ENCODE assay signal across 17 mouse cellular contexts in genomic region chr3:137319950-137320349, GRCm38 (mm10). TPM values are rescaled to one million over a fixed set of nuclear protein-coding genes. Genes with fewer than 3 reads are reported as not detected.
"Had no signal": no experiment of that assay in that cellular context is flagged by ENCODE, and none has a peak within 500 bp of the region (broad histone marks: within the 10 kb centered on the region; RNA-seq: fewer than 3 reads in every experiment).

No protein-coding gene starts in this region.

- DNase-seq: lung, adult 18-20 months; lung, embryonic 14.5 days; lung, postnatal 10 days; lung, postnatal 4 days; right cerebral cortex, postnatal 14 days; thymus, adult 2 months; thymus, postnatal 25 days; thymus, postnatal 4 days had no signal

- H3K4me2 ChIP-seq: lung, embryonic 14.5 days; midbrain, embryonic 11.5 days; midbrain, embryonic 13.5 days; midbrain, embryonic 15.5 days; neural tube, embryonic 12.5 days; stomach, embryonic 15.5 days had no signal

- H3K27me3 ChIP-seq: megakaryocyte, embryonic 14.5 days; midbrain, embryonic 13.5 days; midbrain, embryonic 15.5 days; neural tube, embryonic 12.5 days; stomach, embryonic 15.5 days had no signal

- H3K9ac ChIP-seq: lung, embryonic 14.5 days; midbrain, embryonic 13.5 days; midbrain, embryonic 15.5 days; neural tube, embryonic 12.5 days; stomach, embryonic 15.5 days had no signal

- H3K4me3 ChIP-seq: megakaryocyte, embryonic 14.5 days; midbrain, embryonic 13.5 days; midbrain, embryonic 15.5 days; neural tube, embryonic 12.5 days; stomach, embryonic 15.5 days had no signal

- H3K4me1 ChIP-seq: neural tube, embryonic 12.5 days; stomach, embryonic 15.5 days had no signal

- H3K36me3 ChIP-seq: midbrain, embryonic 13.5 days; midbrain, embryonic 15.5 days; neural tube, embryonic 12.5 days; stomach, embryonic 15.5 days had no signal

- H3K9me3 ChIP-seq: megakaryocyte, embryonic 14.5 days; midbrain, embryonic 13.5 days; midbrain, embryonic 15.5 days; neural tube, embryonic 12.5 days; stomach, embryonic 15.5 days had no signal

- ATAC-seq: midbrain, embryonic 13.5 days; midbrain, embryonic 15.5 days had no signal

- H3K27ac ChIP-seq: midbrain, embryonic 13.5 days; midbrain, embryonic 15.5 days; neural tube, embryonic 12.5 days; stomach, embryonic 15.5 days; stomach, postnatal 0 days had no signal

RNA-seq across cellular contexts. Expression of gene Emcn, which starts 20.9 kb away (rescaled TPM):
- total RNA-seq: monocyte, adult 5-6 weeks; neutrophil, adult 5-6 weeks had no signal
